In the genomic region with DNA sequence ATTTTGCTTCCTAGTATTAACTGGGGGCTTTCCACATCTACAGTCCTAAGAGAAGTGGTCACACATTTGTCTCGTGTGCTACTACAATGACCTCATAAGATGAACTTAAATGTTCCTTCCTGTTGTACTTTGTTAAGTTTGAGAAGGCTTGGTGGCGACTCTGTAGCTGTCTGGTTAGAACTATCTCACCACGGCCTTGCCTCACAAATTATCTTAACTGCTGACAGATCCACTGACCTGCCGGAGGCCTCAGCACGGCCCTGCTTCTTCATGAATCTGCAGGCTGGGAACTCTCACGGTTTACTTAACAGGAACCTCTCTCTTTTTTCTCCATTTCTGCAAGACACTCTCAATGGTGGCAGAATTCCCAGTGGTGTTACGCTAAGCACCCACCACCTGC, we compare ENCODE assay signal across 28 mouse cellular contexts. TPM values are rescaled to one million over a fixed set of nuclear protein-coding genes. Genes with fewer than 3 reads are reported as not detected.
A peak's percentile ranks its signal among the peaks of the same experiment; 100 is the strongest.
DNase-seq lines count a peak whose midpoint lies in the region; ATAC-seq and TF ChIP-seq lines count a peak whose summit lies in the region.
"Had no signal": no experiment of that assay in that cellular context is flagged by ENCODE, and none has a peak within 500 bp of the region (broad histone marks: within the 10 kb centered on the region; RNA-seq: fewer than 3 reads in every experiment).

No protein-coding gene starts in this region.

- WGBS in kidney, postnatal 0 days: 36% methylated on average over 7 of the region's 7 CpGs
- 33% methylated on average over 7 of the region's 7 CpGs for WGBS in kidney, embryonic 16.5 days

- peaks cover 39% of the 10 kb centered on the region for H3K36me3 ChIP-seq in kidney, postnatal 0 days (ENCODE audit: insufficient read depth, low read length)
- peaks cover 51% of the 10 kb centered on the region for H3K36me3 ChIP-seq in kidney, embryonic 16.5 days (ENCODE audit: insufficient read depth, low read length)
- peaks cover 53 to 84% of the 10 kb centered on the region in 2 experiments for H3K36me3 ChIP-seq in CH12.LX (replicated peaks in 1 of 2; ENCODE audit: control insufficient read depth in 1 of 2, insufficient read depth in 1 of 2, low read length in 1 of 2)

- peak; percentile 20 for DNase-seq in kidney, postnatal 0 days (ENCODE audit: low spot score)
- DNase-seq in CH12.LX (ENCODE audit: extremely low read depth): no peak
- peak; percentile 4 for DNase-seq in brain, embryonic 14.5 days (ENCODE audit: low read depth)
- no peak for DNase-seq in urinary bladder, postnatal 14 days (ENCODE audit: low spot score)
- DNase-seq: adrenal gland, postnatal 10 days; cerebellum, adult 11 months; cerebellum, postnatal 10 days; forebrain, postnatal 0 days; gastrocnemius, postnatal 10 days; heart, adult 11 months; heart, postnatal 36 days; kidney, adult 18-20 months; kidney, postnatal 36 days; midbrain, embryonic 14.5 days; right cerebral cortex, postnatal 14 days; spleen, adult 18-20 months; thymus, adult 18-20 months; thymus, postnatal 4 days had no signal

- no peak overlapping the region for H3K4me3 ChIP-seq in kidney, postnatal 0 days (replicated peaks; ENCODE audit: low read depth, low read length)
- H3K4me3 ChIP-seq in kidney, embryonic 16.5 days (ENCODE audit: low read length): no peak overlapping the region
- H3K4me3 ChIP-seq in CH12.LX (replicated peaks in 1 of 3; ENCODE audit: low read depth in 2 of 3, low read length in 2 of 3, poor library complexity in 1 of 3): no peak overlapping the region
- H3K4me3 ChIP-seq: embryonic facial prominence, embryonic 15.5 days; forebrain, embryonic 10.5 days; heart, embryonic 13.5 days; hindbrain, embryonic 15.5 days; limb, embryonic 12.5 days; lung, embryonic 15.5 days; neural tube, embryonic 15.5 days had no signal

- no peak overlapping the region for H3K4me2 ChIP-seq in kidney, postnatal 0 days (ENCODE audit: low read length)
- H3K4me2 ChIP-seq in kidney, embryonic 16.5 days (replicated peaks; ENCODE audit: low read depth, low read length): no peak overlapping the region
- no peak overlapping the region for H3K4me2 ChIP-seq in CH12.LX (ENCODE audit: insufficient read depth, low read depth, poor library complexity, severe bottlenecking)
- H3K4me2 ChIP-seq: embryonic facial prominence, embryonic 15.5 days; heart, embryonic 13.5 days; hindbrain, embryonic 15.5 days; limb, embryonic 12.5 days; lung, embryonic 15.5 days; neural tube, embryonic 15.5 days had no signal

- no peak for TF ChIP-seq POLR2A in CH12.LX (IDR thresholded peaks at IDR 0.05; ENCODE audit: low read depth, low read length)
- no peak for TF ChIP-seq POLR2A in brain, embryonic 14.5 days (IDR thresholded peaks at IDR 0.05; ENCODE audit: borderline replicate concordance, extremely low read depth, insufficient read depth, insufficient read length, poor library complexity, severe bottlenecking)

- H3K27ac ChIP-seq in kidney, postnatal 0 days: no peak overlapping the region
- no peak overlapping the region for H3K27ac ChIP-seq in kidney, embryonic 16.5 days (ENCODE audit: low read length)
- H3K27ac ChIP-seq in CH12.LX (ENCODE audit: insufficient read depth, low read depth): no peak overlapping the region
- H3K27ac ChIP-seq: embryonic facial prominence, embryonic 15.5 days; forebrain, embryonic 10.5 days; heart, embryonic 13.5 days; hindbrain, embryonic 15.5 days; limb, embryonic 12.5 days; lung, embryonic 15.5 days; neural tube, embryonic 15.5 days had no signal

- TF ChIP-seq EP300 in CH12.LX (IDR thresholded peaks at IDR 0.05; ENCODE audit: low read length): no peak

- peak; percentile 15; the same call in 1 of the 2 replicates for TF ChIP-seq CTCF in kidney, postnatal 0 days (IDR thresholded peaks at IDR 0.05; ENCODE audit: low read depth)
- TF ChIP-seq CTCF in CH12.LX (conservative IDR thresholded peaks at IDR 0.05 in 1 of 2, IDR thresholded peaks at IDR 0.05 in 1 of 2; ENCODE audit: low read depth in 2 of 2, low read length in 2 of 2): peak in 1 of 2 experiments; percentile 48; a peak in 2 of 4 replicates
- TF ChIP-seq CTCF in brain, embryonic 14.5 days (IDR thresholded peaks at IDR 0.05; ENCODE audit: borderline replicate concordance, extremely low read depth, insufficient read depth, insufficient read length): peak; percentile 3; the same call in 1 of the 2 replicates

- no peak overlapping the region for H3K9ac ChIP-seq in kidney, postnatal 0 days (ENCODE audit: low read depth, low read length)
- no peak overlapping the region for H3K9ac ChIP-seq in kidney, embryonic 16.5 days (replicated peaks; ENCODE audit: low read length)
- H3K9ac ChIP-seq in CH12.LX (ENCODE audit: insufficient read depth, low read depth): no peak overlapping the region
- H3K9ac ChIP-seq: embryonic facial prominence, embryonic 15.5 days; forebrain, postnatal 0 days; heart, embryonic 13.5 days; hindbrain, embryonic 15.5 days; limb, embryonic 12.5 days; lung, embryonic 15.5 days; neural tube, embryonic 15.5 days had no signal

- no peak for ATAC-seq in kidney, postnatal 0 days (replicated peaks; ENCODE audit: low FRiP score, low read depth)
- ATAC-seq in kidney, embryonic 16.5 days (ENCODE audit: low FRiP score, low TSS enrichment): no peak
- peak; percentile 17; the same call in 1 of the 2 replicates for ATAC-seq in megakaryocyte progenitor cell, adult 5-6 weeks (replicated peaks; ENCODE audit: poor library complexity)
- no peak for ATAC-seq in frontal cortex, adult (ENCODE audit: low TSS enrichment)

- no peaks in the 10 kb centered on the region for H3K27me3 ChIP-seq in kidney, postnatal 0 days (ENCODE audit: insufficient read depth, low read length)
- no peaks in the 10 kb centered on the region for H3K27me3 ChIP-seq in kidney, embryonic 16.5 days (ENCODE audit: insufficient read depth, low read length)
- H3K27me3 ChIP-seq in CH12.LX (replicated peaks): no peaks in the 10 kb centered on the region
- H3K27me3 ChIP-seq: embryonic facial prominence, embryonic 15.5 days; heart, embryonic 13.5 days; hindbrain, embryonic 15.5 days; limb, embryonic 12.5 days; lung, embryonic 15.5 days; neural tube, embryonic 15.5 days had no signal

- dilution Hi-C loops in CH12.LX (cut with MboI; ENCODE audit: extremely low pct_ligation_motif_present, extremely low pct_unique_long_range_greater_than_20kb, low sequenced_read_pairs): no loop called here

- no peaks in the 10 kb centered on the region for H3K9me3 ChIP-seq in kidney, postnatal 0 days (replicated peaks; ENCODE audit: low read length)
- no peaks in the 10 kb centered on the region for H3K9me3 ChIP-seq in kidney, embryonic 16.5 days (ENCODE audit: low read length)
- H3K9me3 ChIP-seq in CH12.LX (replicated peaks; ENCODE audit: low read length): no peaks in the 10 kb centered on the region
- H3K9me3 ChIP-seq: embryonic facial prominence, embryonic 15.5 days; forebrain, embryonic 10.5 days; heart, embryonic 13.5 days; hindbrain, embryonic 15.5 days; limb, embryonic 12.5 days; lung, embryonic 15.5 days; neural tube, embryonic 15.5 days had no signal

- in situ Hi-C loops in CH12.LX (cut with MboI; ENCODE audit: low pct_ligation_motif_present, low pct_unique_long_range_greater_than_20kb, low sequenced_read_pairs): no loop called here

- H3K79me2 ChIP-seq in CH12.LX (replicated peaks; ENCODE audit: control insufficient read depth, extremely low read depth, insufficient read depth, poor library complexity, severe bottlenecking): no peaks in the 10 kb centered on the region; the same call in 1 of the 2 replicates

- TF ChIP-seq RAD21 in CH12.LX (IDR thresholded peaks at IDR 0.05; ENCODE audit: low read depth, low read length): no peak

- no peaks in the 10 kb centered on the region for H3K4me1 ChIP-seq in kidney, postnatal 0 days (replicated peaks; ENCODE audit: insufficient read depth, low read length)
- no peaks in the 10 kb centered on the region for H3K4me1 ChIP-seq in kidney, embryonic 16.5 days (ENCODE audit: insufficient read depth, low read length)
- H3K4me1 ChIP-seq in CH12.LX (ENCODE audit: control insufficient read depth in 1 of 2, insufficient read depth in 2 of 2): peaks cover 0 to 24% of the 10 kb centered on the region in 2 experiments; a peak in 2 of 4 replicates
- H3K4me1 ChIP-seq: embryonic facial prominence, embryonic 15.5 days; forebrain, embryonic 10.5 days; hindbrain, embryonic 15.5 days; limb, embryonic 12.5 days; lung, embryonic 15.5 days; neural tube, embryonic 15.5 days had no signal

TF ChIP-seq in CH12.LX, 34 proteins besides CTCF, POLR2A, EP300 and RAD21:
- no peak for TF ChIP-seq PAX5 (IDR thresholded peaks at IDR 0.05; ENCODE audit: low read length)
- TF ChIP-seq SMC3 (IDR thresholded peaks at IDR 0.05; ENCODE audit: low read depth, low read length): peak; percentile 9; the same call in 1 of the 2 replicates

RNA-seq across cellular contexts. Expression of gene Tubgcp3, which starts 27.2 kb away (rescaled TPM):
- polyA plus RNA-seq in kidney, postnatal 0 days (2015; fragmentation: Nextera tagmentation; extraction: Ambion mirVana): 28.4 and 32.3 TPM in 2 replicates
- 49.0 and 52.2 TPM in 2 replicates for polyA plus RNA-seq in kidney, embryonic 16.5 days (2015; fragmentation: Nextera tagmentation; extraction: Ambion mirVana)
- total RNA-seq in CH12.LX (2012; rRNA removed) (30.3 and 33.4 TPM in 2 replicates), CH12.LX (2014; rRNA removed) (25.1 and 29.7 TPM in 2 replicates)
- 44.0 and 48.7 TPM in 2 replicates for polyA plus RNA-seq in CH12.LX (2012; ENCODE audit: insufficient read length, low read depth)
- polyA plus RNA-seq in brain, embryonic 14.5 days (2012; rRNA removed): 64.1 and 82.9 TPM in 2 replicates
- 46.9 and 56.7 TPM in 2 replicates for total RNA-seq in megakaryocyte progenitor cell, adult 5-6 weeks (2015)
- 53.9 and 54.7 TPM in 2 replicates for total RNA-seq in megakaryocyte progenitor cell, adult 5-6 weeks (2017)

Comparison
In these comparisons a context has a peak if more than half of its experiments do, and no peak if none do; other contexts are left out.
1. DNase-seq: peak in kidney, postnatal 0 days (single experiment) and brain, embryonic 14.5 days (single experiment); none in CH12.LX (single experiment) and urinary bladder, postnatal 14 days (single experiment).